Mouse (Mus musculus) T-helper 2 cell (primary cell): ENCODE results near the gene Akr1b3.
"Not testable (repeated sequence)": the region's sequence is repeated elsewhere in the genome, so short reads cannot be mapped to it uniquely, and the experiment has no call there.

Source experiments
- in situ Hi-C: fragments of 300-600 bp; cut with MboI, MseI; formaldehyde crosslinking; loops from one replicate; pipeline ENCODE4 v1.15.1; 2025; ENCODE audit warnings: high pct_unique_total_duplicates

The Akr1b3 gene

DNA sequence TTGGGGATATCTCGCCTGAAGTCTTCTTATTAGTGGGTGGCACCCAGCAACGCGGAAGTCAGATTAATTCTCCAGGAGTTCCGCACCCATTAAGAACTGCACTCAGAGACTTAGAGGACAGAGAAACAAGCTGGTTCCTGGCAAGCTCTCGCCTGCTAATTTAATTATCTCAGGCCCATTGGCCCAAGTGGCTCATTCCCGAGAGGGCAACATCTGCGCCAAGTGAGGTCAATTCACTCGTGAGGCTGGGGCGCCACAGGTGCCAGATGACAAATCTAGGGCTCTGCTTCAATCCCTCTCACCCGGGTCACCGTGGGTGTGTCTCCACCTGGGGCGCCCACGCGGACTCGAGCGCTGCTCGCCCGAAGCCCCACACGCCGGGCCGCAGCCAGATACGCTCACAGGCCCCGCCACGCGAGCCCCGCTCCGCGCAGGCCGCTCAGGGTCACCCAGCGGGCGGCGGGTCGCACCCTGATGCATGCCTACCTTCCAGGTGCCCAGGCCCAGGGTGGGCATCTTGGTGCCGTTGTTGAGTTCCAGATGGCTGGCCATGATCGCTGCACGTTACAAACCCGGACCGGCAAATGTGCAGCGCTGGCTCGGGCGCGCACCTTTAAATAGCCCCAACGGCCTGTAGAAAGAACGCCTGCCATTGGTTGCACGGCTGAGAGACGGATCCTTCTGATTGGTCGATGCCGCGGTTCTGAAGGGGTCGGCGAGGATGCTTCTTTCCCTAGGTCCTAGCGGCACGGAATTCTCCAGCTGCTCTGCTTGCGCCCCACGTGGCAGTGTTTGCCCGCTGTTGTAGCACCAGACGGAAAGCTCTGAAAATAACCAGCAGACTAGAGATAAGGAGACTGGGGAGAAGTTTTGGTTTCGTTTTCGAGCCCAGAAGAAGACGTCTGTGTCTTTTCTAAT is at the start of gene Akr1b3:
Akr1b3 (minus strand) TSS at position 625 of the 918 bp plus-strand sequence.
- in situ Hi-C loops = loop anchor here (10.0 kb wide), 1 partner anchor 158 kb away; the partner anchor contains the start of gene Bpgm

DNA sequence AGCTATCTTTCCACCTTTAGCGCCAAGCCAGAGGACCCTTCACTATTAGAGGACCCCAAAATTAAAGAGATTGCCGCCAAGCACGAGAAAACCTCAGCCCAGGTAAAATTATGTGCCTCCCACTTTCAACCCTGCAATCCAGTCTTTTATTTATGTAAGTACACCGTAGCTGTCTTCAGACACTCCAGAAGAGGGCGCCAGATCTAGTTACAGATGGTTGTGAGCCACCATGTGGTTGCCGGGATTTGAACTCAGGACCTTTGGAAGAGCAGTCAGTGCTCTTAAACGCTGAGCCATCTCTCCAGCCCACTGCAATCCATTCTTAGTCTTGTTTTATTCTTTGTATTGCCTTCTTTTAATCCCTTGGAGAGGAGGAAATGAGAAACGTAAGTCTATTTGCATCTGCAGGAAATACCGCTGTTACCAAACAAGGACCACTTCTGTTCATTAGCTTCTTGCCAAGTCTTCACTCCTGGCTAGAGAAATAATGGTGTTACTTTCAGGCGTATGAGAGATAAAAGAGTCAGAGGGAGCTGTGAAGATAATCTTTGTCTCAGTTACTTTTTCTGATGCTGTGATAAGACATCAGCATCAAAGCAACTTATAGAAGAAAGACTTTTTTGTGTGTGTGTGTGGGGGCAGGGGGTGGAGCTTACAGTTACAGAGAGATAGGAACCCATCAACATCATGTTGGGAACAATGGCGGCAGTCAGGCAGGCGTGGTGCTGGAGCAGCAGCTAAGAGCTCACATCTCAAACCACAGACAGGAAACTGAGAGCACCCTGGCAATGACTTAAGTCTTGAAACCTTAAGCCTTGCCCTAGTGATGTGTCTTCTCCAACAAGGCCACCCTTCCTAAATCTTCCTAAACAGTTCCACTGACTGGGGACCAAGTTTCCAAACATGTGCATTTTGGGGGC is 47.2 kb upstream of the Akr1b3 start:
- in situ Hi-C loops = loop anchor here (25.0 kb wide), 1 partner anchor 398 kb away; no protein-coding TSS in a partner anchor

DNA sequence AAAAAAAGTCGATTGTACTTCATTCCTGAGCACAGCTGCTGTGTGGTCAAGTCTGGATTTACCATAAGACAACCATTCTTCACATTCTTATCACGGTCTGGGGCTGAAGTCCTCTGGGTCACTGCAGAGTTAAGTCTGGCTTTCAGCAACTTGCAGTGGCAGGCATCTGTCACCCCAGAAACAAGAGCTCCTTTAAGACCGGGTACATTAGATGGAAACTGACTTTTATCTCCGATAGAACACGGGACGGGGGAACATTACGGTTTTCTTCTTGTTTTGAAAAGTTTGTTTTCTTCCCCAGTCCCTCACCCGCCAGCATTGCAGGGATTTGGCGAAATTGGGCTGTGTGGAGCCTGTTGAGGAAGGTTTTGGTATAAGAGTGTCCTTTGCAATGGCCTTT is 38.6 kb upstream of the Akr1b3 start:
- in situ Hi-C loops = loop anchor here (25.0 kb wide), 1 partner anchor 406 kb away; no protein-coding TSS in a partner anchor

DNA sequence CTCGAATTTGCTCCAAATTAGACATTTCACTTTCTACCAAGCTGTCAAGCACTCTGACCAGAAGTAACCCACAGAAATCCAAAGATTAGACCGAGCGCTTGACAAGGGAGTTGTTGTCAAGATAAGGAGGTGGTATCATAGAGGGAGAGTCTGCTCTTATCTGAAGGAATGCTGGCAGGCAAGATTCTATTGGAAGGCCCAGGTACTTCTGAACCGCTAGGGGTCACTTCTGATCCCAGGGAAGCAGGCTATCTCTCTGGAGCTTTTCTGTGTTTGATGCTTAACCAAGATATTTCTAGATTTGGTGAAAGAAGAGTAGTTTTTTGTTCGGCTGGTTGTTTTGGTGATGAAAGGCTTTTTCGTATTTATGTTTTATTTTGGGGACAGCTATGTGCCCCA is 38.1 kb upstream of the Akr1b3 start:
- in situ Hi-C loops = loop anchor here (25.0 kb wide), 1 partner anchor 407 kb away; no protein-coding TSS in a partner anchor

DNA sequence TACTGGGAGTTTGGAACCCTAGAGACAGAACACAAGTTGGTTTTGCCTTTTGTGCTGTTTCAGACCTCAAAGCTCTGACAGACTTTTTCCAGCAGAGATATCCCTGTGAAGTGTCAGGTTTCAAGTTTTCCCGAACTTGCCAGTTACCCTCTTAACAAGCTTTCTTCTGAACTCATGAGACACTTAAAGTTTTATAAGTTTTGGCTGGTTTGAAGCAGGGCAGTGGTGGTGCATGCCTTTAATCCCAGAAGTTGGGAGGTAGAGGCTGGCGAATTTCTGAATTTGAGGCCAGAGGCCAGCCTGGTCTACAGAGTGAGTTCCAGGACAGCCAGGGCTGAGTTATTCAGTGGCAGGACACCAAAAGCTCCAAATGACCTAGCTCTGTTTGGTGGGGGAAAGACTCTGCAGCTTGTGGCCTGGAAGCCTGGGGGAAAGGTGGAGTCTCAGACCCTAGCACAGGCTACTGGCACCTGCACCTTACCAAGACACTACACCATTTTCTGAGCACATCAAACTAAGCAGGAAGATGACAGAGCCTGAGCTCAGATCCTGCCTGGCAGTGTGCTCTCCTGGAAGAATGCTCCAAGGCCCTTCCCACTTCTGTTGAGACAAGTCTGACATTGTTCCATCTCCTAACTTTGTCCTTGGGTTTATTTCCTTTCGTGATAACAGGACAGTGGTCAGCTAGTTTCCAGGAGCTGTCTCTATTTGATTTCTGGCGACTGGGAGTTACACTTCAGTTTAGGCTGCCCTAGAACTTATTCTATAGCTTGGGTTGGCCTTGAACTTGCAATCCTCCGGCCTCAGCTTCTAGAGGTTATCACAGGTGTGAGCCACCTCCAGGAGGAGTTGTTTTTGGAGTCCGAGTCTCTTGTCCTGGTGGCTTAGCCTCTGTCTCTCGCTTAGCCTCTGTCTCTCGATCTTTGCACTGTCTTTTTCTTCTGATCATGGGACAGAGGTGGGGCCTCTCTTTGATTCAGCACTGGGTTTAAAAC is 37.4 kb upstream of the Akr1b3 start:
- in situ Hi-C loops = loop anchor here (25.0 kb wide), 1 partner anchor 408 kb away; no protein-coding TSS in a partner anchor

DNA sequence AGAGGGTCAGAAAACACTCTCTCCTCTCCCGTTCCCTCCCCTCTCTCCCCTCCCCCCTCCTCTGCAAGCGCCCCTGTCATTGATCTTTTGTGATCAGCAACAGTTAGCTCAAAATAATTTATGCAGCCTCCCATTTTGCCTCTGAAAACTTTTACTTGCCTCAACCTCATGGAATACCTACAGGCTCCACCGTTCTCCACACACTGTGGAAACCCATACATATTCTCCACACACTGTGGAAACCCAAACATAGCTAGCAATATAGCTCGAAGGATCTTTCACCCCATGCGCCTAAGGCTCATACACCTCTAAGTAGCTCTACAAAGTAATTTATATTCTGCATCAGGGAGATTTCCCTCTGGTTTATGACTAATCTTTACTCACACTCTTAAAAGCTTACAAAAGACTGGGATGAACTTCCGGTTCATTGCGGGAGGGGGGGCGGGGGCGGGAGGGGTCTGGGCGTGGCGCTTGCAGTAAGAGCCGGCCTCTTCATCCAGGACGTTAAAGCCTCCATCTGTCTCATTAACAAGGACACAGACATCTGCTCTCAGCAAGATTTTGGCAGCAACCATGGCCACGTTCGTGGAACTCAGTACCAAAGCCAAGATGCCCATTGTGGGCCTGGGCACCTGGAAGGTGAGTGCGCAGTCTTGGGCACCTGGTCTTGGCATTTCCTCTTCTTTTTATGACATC is 36.5 kb upstream of the Akr1b3 start, which contains the start of gene Akr1b8:
Akr1b8 (plus strand) TSS at position 462 of the 696 bp plus-strand sequence.
- in situ Hi-C loops = loop anchor here (25.0 kb wide), 1 partner anchor 408 kb away; no protein-coding TSS in a partner anchor

DNA sequence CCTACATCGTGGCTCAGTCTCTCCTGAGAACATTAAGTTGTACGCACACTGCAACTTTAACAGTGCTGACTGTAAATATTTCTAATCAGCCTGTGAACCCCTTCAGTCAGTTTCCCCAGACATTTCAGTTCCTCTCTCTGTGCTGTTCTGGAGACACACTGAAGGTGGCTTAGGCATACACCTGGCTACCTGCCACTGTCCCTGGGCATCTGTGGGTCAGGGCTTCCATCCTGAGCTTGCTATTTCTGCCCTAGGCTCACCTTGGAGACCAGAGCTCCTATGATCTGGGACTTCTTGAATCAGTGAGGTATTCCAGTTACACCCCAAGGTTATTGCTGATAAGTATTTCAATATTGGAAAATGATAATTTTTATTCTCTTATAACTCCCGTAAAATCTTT is 35.1 kb upstream of the Akr1b3 start:
- in situ Hi-C loops = loop anchor here (25.0 kb wide), 1 partner anchor 410 kb away; no protein-coding TSS in a partner anchor

DNA sequence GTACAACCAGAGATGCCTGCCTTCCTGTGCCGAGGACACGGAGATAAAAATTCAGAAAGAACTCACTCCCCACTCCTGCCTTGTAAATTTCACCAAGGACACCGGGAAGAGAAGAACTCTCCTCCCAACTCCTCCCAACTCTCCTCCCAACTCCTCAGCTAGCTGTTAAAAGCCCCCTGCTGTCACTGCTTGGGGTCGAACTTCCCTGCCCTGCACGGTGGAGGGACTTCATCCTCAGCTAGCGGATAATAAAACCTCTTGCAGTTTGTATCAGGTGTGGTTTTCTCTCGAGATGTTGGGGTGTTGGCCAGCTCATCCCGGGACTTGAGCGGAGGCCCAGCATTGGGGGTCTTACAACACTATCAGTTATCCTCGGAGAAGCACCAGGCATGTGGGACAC is 34.2 kb upstream of the Akr1b3 start:
- in situ Hi-C loops = loop anchor here (25.0 kb wide), 1 partner anchor 411 kb away; no protein-coding TSS in a partner anchor

DNA sequence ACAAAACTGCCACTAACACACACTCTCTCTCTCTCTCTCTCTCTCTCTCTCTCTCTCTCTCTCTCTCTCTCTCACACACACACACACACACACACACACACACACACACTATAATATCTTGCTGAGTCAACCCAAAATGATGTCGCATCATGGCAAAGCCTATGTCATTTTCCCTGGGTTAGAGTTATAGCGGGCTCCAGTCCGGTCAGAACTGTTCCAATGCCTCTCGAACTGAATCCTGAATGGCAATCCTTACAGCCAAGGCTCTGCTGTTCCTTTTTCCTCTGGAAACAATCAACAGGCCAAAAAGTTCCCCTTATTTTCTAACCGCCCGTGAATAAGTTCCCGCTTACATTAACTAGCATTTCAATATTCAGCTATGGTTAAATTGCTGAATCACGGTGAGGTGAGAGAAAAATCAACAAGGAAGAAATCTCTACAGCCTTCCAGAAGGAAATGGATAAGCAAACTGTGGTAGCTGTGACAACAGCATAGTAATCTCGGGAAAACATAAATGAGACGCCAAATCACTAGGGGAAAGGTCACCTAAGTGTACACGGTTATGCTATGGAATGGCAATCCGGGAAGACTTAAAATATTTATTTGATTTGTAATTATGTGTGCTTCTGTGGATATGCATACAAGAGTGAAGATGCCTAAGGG is 32.9 kb upstream of the Akr1b3 start:
- in situ Hi-C loops = loop anchor here (25.0 kb wide), 1 partner anchor 412 kb away; no protein-coding TSS in a partner anchor

DNA sequence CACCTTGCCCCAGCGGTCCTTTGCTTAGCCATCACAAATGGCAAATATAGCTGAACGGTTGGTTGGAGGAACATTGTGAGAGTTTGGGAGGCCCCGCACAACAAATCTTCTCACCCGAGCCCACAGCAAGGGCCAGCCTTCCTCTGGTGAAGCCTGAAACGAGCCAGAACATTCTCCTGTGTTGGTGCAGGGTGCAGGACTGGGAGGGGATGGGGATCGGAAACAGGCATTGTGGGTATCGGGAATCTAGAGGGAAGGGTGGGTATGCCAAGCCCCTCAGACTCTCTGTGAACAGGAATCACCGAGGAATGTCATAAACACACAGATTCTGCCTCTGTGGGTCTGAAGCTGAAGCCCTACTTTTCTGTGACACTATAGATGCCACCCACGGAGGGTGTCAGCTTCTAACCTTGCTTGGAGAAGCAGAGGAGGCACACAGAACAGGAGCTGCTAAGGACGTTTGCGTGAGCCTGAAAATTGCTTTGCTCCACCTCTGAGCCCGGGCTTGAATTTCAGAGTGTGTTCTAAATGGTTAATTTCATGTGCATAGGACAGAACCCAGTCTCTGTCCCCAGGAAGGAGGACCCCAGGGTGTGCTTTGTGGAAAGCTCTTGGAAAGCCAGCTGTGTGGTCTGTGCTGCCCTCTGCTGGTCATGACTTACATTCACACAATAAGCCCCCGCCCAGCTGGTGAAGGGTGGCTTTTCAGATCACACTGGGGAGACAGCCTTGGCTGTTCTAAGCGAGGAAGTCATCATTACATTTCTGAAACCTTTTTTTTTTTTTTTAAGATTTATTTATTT is 29.0 kb upstream of the Akr1b3 start:
- in situ Hi-C loops = loop anchor here (5.0 kb wide), 1 partner anchor 54 kb away; no protein-coding TSS in a partner anchor

DNA sequence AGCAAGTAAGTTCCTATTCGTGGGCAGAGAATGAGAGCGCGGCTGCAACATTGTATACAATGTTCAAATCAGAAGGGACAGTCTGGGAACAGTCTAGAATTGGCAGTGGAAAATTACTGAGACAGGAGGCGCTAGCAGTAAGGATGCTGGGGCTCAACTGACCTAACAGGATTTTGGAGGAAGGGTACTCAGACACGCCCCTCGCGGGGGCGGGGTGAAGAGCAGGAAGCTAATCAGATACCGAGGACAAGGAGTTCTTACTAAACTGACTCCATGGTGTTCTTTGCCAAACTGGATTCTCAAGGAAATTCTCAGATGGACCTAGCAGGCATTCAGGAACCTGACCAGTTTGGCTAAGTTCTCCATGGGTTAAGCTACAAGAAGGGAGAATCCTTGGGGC is 27.7 kb upstream of the Akr1b3 start:
- in situ Hi-C loops = loop anchor here (5.0 kb wide), 1 partner anchor 53 kb away; no protein-coding TSS in a partner anchor

DNA sequence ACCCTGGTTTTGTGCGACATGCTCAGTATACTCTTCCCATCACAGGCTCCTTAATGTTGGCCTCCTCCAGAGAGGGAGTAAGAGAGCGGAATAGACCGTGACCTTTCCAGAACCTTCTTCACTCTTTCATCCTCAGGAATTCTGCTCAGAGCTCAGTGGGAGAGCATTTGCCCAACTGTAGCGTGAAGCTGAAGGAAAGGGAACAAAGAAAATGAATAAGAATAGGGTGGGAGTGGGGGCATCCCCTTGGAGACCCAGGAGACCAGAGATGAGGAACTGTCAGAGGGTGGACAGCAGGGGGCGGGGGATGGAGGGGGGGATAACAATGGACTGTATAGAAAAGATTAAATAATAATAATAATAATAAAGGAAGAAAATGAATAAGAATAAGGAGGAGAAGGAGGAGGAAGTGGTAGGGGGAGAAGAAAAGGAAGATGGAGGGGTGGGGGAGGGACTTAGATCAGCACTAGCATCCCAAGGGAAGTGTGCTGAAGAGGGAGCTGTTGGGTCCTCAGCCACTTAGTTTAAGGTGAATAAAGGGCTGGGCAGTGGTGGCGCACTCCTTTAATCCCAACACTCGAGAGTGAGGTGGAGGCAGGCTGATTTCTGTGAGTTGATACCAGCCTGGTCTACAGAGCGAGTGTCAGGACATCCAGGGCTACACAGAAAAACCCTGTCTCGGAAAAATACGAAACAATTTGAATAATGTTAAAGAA is 27.0 kb upstream of the Akr1b3 start:
- in situ Hi-C loops = no loop called here

DNA sequence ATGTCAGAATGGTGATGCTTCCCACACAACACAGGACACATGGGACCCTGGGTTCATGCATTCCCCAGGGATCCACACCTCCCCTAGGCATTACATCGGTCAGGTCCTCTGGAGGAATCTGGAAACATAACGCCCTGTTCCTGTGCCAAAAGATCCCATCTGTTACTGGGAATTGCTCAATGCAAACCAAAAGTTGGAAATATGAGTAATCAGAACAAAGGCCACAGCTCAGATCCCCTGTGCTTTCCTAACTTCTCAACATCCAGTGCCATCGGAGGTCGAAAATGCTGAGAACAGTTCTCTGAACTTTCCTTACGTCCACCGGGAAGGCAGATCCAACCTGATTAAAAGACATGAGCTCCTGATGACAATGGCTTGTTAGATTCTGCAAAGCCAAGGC is 26.1 kb upstream of the Akr1b3 start:
- in situ Hi-C loops = no loop called here

DNA sequence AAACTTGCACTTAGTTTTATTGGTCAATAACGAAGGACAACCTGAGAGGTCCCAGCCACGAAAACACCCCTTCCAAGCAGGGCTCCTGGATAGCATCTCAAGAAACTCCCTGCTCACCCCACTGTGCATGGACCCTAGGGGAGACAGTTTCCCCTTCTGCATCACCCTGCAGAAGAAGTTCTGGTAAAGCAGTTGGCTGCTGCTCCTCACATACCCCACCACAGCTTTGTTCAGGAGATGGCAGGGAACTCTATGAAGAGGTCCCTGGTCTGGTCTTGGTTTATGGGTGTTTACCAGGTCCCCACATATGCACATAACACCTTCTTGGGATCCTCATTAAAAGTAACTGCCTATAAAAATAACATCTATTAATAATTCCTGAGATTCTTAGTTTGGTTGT is 25.2 kb upstream of the Akr1b3 start:
- in situ Hi-C loops = no loop called here

DNA sequence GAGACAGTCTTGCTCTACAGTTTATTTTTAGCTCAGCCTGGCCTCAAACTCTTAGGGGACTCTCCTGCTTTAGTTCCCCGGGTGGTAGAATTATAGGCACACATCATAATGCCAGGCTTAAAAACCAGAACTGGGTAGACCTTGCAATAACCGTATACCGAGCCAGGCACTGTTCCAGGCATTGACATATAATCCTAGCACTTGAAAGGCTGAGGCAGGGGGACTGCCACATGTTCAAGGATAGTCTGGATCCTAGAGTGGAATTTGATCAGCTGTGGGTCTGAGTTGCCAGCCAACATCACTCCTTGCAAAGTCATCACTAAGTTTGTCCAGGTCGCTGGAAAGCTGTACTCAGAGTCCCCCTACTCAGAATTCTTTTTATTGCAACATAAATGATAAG is 24.7 kb upstream of the Akr1b3 start:
- in situ Hi-C loops = no loop called here

DNA sequence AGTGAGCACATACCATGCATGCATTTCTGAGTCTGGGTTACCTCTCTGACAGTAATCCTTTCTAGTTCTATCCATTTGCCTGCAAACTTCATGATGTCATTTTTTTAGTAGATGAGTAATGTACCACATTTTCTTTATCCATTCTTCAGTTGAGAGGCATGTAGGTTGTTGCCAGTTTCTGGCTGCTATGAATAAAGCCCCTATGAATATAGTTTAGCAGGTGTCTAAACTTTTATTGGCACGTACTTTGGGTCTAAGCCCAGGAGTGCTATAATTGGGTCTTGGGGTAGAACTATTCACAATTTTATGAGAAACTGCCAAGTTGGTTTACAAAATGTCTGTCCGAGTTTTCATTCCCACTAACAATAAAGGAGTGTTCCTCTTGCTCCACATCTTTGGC is 20.5 kb upstream of the Akr1b3 start:
- in situ Hi-C loops = no loop called here

DNA sequence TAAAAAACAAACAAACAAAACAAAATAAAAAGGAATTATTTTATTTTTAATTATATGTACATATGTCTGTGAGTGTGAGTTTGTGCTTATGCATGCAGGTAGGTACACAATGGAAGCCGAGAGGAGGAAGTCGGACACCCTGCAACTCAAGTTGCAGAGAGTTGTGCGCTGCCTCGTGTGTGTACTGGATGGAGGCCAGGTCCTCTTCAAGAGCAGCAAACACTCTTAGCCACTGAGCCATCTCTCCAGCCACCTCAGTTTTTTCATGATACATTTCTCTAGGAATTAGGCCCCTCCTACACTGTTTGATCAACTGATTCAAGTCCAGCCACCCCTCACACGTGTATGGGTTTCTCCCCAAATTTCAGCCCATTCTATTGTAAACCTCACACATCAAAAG is 17.4 kb upstream of the Akr1b3 start:
- in situ Hi-C loops = no loop called here

DNA sequence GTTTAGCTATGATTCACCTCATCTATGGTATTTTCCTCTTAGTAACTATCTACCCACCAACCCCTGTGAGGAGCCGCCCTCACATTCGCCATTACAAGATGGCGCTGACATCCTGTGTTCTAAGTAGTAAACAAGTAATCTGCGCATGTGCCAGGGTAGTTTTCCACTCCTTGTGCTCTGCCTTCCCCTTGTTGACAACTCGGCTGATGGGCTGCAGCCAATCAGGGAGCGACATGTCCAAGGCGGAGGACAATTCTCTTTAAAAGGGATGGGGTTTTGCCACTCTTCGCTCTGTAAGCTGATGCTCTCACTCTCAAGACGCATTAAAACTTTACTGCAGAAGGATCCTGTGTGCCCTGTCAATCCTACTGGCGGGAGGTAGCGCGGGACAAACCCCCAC is 14.5 kb upstream of the Akr1b3 start:
- in situ Hi-C loops = not testable (repeated sequence)
